Mouse (Mus musculus): Measurements from ENCODE around the gene Adat1. TPM values are rescaled to one million over a fixed set of nuclear protein-coding genes. Genes with fewer than 3 reads are reported as not detected.

Gene Adat1
- 5.6 and 5.9 TPM in 2 replicates for polyA plus RNA-seq (2012; rRNA removed)

DNA sequence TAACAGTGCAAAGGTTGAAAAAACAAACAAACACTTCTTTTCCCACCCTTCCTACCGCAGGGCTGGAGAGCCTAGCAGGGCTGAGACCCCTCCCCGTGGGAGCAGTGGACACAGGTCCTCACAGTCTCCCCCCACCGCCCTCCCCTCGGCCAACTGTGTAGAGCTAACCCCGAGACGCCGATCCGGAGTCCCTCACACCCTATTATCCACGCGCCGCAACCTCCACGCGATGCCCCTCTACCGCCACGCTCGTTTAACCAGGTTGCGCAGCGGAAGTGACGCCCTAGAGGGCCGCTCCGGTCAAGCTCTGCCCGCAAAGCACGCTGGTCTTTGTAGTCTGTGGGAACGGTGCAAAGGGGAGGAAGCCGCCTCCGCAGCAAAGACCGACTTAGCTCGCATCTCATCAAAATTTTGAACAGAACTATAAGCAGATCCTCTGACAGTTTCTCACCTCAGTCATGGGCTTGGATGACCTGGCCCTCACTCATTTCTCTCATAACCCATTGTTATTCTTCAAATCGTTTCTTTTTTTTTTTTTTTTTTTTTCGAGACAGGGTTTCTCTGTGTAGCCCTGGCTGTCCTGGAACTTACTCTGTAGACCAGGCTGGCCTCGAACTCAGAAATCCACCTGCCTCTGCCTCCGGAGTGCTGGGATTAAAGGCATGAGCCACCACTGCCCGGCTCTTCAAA lies at the start of gene Adat1:
TSS of gene Adat1 (minus strand) at position 290 of the 690 bp plus-strand sequence.
- peak; percentile 55 for DNase-seq (ENCODE audit: low spot score)

DNA sequence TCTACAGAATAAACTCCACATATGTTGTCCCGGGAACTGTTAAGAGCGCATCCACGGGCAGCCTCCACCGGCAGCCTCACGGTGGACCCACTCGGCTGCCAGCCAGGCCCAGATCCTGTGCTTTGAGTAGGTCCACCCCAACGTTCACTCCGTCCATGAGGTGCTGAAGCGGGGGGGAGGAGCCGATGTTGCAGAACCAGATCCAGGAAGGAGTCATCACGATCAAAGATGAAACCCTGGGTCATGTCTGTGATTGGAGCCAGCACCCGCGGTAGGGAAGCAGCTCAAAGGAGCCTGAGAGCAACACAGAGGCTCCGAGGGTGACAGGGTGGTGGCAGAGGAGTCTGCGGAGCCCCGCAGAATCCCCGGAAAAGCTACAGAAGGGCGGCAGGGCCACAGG lies 45.4 kb upstream of the Adat1 start:
- DNase-seq (ENCODE audit: low spot score): no peak

DNA sequence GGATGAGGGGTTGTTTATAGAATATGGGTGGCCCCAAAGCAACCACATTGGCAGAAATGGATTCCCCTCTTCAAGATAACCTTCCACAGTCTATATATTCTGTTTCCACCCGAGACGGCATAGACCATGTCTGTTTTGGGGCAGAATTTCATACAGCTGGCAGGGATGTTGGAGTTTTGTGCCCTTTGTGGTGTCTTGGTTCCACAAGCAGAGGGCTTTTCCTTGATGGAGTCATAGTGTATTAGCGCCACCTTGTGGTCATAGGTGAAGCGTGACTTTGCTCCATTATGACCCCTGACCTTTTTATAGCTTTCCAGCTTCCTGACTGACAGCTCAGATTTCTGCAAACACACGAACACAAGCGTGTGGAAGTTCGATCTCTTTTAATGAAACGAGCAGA lies 42.5 kb upstream of the Adat1 start:
- no peak for DNase-seq (ENCODE audit: low spot score)

DNA sequence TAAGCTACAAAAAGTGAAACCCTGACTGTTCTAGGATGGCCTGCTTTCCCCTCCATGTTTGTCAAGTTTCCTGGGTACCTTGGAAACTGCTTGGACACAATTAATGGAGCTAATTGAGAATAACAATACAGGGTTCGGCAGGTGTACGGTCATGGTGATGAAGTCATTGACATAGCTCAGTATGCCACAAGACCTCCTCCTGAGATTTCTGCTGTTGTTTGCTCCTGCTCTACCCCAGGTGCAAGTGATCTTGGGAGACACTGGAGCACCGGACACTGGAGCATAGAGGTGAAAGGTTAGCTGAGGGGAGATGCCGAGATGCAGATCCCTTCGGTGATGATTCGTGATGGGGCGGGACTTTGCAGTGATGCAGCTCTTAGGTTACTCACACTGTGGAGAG lies 41.0 kb upstream of the Adat1 start:
- DNase-seq (ENCODE audit: low spot score): no peak

DNA sequence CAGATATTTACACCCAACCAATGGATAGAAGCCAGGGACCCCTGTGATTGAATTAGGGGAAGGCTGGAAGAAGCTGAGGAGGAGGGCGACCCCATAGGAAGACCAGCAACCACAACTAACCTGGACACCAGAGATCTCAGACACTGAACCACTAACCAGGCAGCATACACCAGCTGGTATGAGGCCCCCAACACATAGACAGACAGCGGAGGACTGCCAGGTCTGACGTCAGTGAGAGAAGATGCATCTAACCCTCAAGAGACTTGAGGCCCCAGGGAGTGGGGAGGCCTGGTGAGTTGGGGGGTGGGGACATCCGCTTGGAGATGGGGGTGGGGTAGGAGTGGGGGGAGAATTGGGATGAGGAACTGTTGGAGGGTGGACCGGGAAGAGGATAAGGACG lies 38.6 kb upstream of the Adat1 start:
- no peak for DNase-seq (ENCODE audit: low spot score)

DNA sequence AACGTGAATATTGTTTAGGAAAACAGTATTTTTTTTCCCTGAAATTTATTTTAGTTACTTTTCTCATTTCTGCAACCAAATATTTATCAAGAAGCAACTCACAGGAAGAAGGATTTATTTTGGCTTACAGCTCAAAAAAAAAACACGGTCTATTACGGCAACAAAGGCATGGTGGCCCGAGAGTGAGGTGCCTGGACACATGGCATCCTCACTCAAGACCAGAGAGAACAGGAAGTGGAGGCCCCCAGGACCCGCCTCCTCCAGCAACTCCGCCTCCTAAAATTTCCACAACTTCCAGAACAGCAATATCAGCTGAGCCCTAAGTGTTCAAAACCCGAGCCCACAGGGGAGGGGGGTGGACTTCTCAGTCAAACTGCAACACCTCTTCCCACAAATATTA lies 37.4 kb upstream of the Adat1 start:
- no peak for DNase-seq (ENCODE audit: low spot score)

DNA sequence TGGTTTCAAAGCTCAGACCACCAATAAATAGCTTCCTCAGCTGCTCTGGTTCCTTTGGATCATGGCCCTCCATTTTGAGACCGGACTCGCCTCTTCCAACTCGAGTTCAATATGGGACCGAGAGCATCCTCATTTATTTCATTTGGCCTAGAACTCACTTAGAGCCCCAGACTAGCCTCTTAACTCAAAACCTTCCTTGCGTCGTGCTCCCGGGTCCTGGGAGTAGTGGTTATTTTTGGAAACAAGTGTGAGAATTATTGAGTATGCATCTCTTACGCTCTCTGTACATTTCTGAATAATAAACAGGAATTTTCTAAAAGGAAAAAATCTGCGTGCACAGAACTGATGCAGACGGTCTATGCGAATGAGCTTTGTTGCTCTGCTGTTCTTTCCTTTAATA lies 22.8 kb upstream of the Adat1 start, which contains the start of gene Gm6793:
TSS of gene Gm6793 (minus strand) at position 101 of the 400 bp plus-strand sequence.
- no peak for DNase-seq (ENCODE audit: low spot score)

DNA sequence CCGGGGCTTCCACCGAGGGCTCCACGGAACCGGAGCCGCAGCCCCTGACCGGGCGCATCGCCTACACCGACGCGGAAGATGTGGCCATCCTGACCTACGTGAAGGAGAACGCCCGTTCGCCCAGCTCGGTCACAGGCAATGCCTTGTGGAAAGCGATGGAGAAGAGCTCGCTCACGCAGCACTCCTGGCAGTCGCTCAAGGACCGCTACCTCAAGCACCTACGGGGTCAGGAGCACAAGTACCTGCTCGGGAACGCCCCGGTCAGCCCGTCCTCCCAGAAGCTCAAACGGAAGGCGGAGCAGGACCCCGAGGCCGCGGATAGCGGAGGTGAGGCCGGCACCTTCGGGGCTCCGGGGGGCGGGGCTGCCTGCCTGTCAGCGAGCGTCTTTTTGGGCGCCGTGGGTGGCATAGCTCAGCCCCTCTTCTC lies 19.7 kb upstream of the Adat1 start:
- DNase-seq (ENCODE audit: low spot score): peak; percentile 44

DNA sequence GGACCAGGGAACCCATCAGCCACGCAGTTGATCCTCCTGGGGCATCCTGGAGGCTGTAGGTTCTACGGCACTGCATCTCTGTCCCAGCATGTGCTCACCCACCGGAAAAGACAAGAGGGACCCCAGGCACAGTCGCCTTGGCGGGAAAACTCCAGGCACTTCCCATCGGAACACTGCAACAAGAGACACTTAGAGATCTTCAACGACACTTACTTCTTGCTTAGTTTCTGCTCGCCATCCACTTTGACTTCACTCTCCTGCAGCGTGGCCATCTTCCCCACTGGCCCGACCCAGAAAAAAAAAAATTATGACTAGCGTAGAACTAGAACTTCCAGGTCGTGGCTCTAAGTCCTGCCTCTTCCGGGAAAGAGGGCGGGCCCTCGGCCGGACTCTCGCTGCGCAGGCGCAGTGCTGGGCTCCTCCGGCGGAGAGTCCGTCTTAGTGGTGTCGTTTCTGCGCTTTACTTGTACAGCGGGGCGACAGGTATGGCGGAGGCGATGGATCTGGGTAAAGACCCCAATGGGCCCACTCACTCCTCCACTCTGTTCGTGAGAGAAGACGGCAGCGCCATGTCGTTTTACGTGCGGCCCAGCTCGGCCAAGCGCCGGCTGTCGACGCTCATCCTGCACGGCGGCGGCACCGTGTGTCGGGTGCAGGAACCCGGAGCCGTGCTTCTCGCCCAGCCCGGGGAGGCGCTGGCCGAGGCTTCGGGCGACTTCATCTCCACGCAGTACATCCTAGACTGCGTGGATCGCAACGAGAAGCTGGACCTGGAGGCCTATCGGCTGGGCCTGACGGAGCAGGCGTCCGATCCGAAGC lies 19.1 kb upstream of the Adat1 start, which contains the start of the genes Kars and Terf2ip:
TSS of gene Kars (minus strand) at position 327 of the 819 bp plus-strand sequence.
TSS of gene Terf2ip (plus strand) at position 402 of the 819 bp plus-strand sequence.
- peak; percentile 81 for DNase-seq (ENCODE audit: low spot score)

DNA sequence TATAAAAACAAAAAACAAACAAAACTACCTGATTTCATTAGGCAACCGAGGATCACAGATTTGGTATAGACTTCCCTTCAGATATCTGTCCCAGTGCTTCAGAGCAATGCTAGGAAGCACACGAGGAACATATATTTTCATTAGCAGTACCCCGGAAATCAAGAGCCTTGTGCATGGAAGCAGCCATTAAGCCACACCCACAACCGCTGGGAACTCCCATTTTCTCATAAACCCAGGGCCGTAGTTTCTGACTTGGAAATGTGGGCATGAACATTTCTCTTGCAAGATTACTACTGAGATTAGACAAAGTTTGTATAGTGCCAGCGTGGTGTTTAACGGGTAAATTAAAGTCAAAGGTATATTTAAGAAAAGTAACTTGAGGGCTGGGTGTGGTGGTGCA lies 17.5 kb upstream of the Adat1 start:
- no peak for DNase-seq (ENCODE audit: low spot score)

DNA sequence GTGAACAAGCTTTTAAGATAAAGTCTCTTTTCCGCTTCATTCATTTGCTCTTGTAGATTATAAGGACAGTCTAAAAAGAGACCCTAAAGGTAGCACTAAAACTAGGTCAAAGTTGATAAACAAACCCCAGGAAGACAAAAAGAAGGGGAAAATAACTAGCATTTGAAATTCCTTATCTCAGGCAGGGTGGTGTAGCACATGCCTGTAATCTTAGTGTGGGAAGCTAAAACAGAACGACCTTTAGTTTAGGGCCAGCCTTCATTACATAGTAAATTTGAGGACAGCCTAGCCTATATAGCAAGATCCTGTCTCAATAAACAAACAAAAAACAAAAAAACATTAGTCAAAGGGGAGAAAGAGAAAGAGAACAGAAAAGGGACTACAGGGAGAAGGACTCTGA lies 15.6 kb upstream of the Adat1 start:
- DNase-seq (ENCODE audit: low spot score): no peak

DNA sequence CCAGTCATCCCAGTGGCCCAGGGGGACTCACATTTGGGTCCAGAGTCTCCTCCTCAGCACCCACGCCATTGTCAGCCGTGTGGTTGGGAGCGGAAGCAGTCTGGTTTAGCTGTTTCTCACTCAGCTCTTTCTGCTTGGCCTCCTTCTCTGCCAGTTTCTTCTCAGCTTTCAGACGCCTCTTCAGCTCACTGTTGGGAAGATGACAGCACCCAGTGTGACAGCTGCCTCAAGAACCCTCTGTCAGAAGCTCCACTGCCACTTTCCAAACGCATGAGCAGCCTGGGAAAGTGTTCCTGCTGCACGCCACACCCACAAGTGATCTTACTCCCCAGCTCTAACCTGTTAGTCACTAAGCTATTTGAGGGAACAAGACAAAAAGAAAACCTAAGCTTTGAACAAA lies 13.5 kb upstream of the Adat1 start:
- no peak for DNase-seq (ENCODE audit: low spot score)

DNA sequence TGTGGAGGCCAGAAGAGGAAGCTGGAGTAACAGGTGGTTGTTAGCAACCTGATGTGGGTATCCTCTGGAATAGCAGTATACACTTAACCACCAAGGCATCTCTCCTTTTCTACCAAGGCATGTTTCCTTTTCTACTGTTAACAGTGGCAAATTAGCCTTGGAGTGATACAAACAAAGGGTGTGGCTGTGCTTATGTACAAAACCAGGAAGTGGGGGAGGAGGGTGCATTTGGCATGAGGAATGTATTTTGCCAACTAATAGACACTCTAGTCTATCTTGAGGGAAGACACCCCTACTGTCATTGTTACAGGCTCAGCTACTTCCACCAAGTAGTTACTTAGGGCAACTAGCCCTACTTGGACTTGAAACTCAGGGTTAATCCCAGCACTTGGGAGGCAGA lies 12.7 kb upstream of the Adat1 start:
- DNase-seq (ENCODE audit: low spot score): no peak

DNA sequence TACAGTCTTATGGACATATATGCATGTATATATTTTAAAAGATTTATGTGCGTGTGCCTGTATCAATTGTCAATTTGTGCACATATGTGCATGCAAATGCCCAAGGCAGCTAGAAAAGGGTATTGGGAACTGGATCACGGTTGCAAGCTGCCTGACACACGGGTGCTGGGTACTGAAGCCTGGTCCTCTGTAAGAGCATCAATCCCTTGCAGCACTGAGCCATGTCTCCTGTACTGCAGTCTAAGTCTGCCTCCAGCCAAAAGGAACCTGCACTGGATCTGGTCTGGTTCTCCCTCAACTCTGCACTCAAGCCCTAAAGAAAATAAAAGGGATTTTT lies 569 bp upstream of the Adat1 start:
- DNase-seq (ENCODE audit: low spot score): no peak

DNA sequence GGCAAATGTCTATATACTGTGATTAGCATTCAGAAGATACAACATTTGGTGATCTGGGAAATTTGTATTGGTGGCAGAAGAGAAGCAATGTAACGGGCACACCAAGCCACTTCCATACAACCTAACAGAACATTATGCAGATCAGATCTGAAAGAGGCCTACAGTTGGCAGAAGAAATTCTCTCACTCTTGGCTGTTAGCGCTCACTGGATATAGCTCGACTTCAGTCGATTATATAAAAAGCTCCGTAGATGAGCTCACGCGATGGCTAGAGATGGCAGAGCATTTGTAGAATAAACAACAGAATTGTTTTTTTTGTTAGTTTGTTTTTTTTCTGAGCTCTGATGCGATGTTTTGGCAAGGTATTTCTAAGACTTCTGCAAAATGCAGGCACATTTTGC lies 824 bp downstream of the Adat1 start:
- DNase-seq (ENCODE audit: low spot score): no peak

DNA sequence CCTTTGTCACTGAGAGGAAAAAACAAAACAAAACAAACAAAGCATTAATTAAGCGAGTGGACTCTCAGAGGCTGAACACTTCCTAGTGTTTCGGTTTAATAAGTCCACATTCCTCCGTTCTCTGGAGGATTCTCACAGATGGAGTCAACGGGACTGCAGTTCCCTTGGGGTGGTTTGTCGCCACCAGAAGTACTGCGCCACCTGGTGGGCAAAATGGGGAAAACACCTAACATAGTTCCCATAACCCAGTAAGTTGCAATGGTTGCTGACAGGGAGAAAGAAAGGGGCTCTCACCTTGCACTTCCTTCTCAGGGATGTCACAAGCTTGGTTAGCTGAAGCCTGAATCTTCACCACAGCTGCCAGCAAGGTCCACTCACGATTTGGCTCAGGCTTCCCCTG lies 2.2 kb downstream of the Adat1 start:
- DNase-seq (ENCODE audit: low spot score): peak; percentile 34

DNA sequence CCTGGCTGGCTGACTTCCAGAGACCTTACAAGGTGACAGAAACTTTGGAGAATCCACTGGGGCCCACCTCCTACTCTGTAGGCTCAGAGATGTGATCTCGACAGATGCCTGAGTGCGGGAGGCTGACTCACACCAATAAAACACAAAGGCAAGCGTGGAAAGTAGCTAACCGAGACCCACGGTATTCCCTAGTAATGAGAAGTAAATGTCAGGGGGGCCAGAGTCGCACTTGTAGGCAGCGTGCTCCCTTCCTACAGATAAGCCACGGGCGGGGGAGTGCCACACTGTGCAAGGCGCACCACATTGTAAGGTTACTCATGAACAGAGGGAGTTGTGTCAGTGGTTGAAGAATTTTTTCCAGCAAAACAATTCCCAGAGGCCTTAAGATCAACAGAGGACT lies 7.6 kb downstream of the Adat1 start:
- no peak for DNase-seq (ENCODE audit: low spot score)

DNA sequence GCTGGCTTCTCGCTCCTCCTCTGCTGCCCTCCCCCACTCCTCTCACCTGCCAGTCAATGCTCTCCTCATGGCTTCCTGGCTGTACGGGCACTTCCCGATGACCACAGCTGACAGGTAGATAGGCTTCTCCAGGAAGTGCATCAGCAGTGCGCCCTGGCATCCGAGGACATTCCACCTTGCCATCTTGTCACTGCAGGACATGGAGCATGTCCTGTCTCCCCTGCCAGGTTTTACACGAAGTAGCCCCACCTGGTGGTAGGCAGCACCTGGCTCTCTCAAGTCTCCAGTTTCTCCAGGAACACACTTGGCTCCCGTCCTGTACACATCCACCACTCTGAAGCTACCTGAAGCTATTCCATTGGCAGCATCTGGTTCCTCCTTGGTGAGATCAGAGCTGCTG lies 10.0 kb downstream of the Adat1 start:
- no peak for DNase-seq (ENCODE audit: low spot score)

DNA sequence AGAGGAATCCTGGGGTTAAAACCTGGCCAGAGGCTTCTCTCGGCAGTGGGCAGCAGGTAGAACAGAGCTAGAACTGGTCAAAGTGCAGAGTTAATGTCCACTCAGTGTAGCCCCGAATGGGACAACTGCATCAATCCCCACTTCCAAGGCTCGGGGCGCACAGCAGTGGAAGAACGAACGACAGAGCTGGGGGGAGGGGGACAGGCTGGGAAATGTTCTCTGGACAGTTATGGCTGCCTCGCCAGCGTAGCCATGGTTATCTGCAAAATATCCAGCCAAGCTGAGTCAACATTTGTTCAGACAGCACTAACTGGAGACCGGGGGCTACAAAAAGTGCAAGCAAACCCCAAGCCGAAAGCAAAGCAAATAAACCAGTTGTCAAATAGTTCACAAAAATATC lies 14.0 kb downstream of the Adat1 start:
- DNase-seq (ENCODE audit: low spot score): no peak

DNA sequence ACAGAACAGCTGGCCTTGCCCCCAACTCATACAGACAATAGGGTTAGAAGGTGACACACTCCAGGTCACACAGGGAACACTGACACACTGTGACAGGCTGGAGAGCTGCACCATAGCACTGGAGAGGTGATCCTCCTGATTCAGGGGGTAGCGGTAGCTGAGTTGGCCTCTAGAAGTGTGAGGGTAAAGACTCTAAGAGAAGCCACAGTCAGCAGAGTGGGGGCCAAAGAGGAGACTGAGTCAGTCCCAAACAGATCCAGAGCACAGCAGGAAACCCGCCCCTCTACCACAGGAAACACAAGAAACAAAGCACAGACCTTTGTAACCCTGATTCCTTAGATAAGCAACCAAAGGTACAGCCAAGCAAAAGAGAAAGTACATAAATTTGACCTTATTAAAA lies 15.8 kb downstream of the Adat1 start:
- no peak for DNase-seq (ENCODE audit: low spot score)

DNA sequence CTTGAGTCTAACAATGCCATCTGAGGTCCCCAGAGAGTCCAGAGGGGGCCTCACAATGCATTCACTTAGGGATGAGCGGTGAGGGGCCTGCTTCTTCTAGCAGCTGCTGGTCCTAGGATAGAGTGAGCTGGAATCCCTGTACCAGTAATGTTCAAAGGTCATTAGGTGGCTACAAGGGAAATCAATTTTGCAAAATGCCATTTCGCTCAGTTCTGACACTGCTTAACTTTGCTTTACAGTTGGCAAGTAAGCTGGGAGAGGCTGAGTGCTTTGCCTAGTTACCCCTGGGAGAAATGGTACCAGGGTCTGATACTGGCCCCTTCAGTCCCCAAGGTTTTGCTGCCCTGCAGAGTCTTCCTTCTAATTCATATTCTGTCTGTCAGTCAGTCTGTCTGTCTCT lies 16.4 kb downstream of the Adat1 start:
- no peak for DNase-seq (ENCODE audit: low spot score)

DNA sequence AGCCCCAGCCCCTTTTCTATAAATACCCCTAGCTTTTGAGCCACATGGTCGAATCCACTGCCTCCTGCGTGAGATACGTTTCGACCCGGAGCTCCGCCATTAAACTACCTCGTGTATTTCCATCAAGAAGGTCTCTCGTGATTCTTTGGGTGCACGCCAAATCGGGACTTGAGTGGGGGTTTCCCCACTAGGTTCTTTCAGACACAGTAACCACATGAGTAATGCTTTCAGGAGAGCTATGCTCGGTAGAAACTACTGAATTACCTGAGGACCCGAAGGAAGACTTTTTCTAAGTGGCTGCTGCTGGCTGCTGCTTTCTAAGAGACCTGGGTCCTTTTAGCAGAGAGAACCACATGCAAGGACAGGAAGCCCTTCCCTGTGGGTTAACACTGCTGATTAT lies 18.0 kb downstream of the Adat1 start:
- DNase-seq (ENCODE audit: low spot score): no peak

DNA sequence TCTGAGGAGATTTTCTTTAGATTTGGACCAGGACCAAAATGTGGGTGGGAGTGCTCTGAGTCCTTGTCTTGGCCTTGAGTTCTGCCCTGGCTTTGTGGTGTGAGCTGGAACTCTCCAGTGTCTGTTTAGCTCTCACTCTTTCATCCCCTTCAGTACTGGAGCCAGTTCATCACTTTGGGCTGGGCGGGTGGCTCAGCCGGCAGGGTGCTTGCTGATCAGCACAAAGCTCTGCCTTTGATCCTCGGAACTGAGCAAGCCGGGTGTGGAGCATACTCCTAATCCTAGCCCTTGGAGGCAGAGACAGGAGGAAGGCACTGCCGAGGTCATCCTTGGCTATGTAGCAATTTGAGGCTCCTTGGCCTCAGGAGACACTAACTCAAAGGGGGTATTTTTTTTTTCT lies 23.1 kb downstream of the Adat1 start:
- no peak for DNase-seq (ENCODE audit: low spot score)

Measured in urinary bladder, adult 2 months (tissue).